8 mouse cellular contexts compared by ENCODE assay signal in genomic region chr8:123478456-123479218, GRCm38 (mm10). TPM values are rescaled to one million over a fixed set of nuclear protein-coding genes. Genes with fewer than 3 reads are reported as not detected.
DNase-seq lines count a peak whose midpoint lies in the region; ATAC-seq lines count a peak whose summit lies in the region.

No protein-coding gene starts in this region.

- peak overlapping the region; percentile 80 for H3K4me2 ChIP-seq in hindbrain, embryonic 12.5 days (replicated peaks)

- no peaks in the 10 kb centered on the region for H3K27me3 ChIP-seq in hindbrain, embryonic 12.5 days
- no peaks in the 10 kb centered on the region for H3K27me3 ChIP-seq in splenic B cell, adult 2 months (ENCODE audit: control insufficient read depth, insufficient read depth, low read length, poor library complexity, severe bottlenecking)

- DNase-seq in cerebellum, adult 9-10 months, result peak; percentile 52
- DNase-seq in cerebellum, adult 11 months, result no peak
- peak; percentile 59 for DNase-seq in A20 (ENCODE audit: low read depth, low spot score)
- peak; percentile 26 for DNase-seq in c-Kit-positive CD71-negative TER-119-negative erythroid progenitor cells, embryonic 14.5 days (ENCODE audit: low read depth)
- peak; percentile 4 for DNase-seq in lung, postnatal 14 days
- DNase-seq in splenic B cell, adult 2 months (ENCODE audit: low read depth, low spot score), result peak; percentile 49
- no peak for DNase-seq in ovary, postnatal 14 days (ENCODE audit: low spot score)

- no peaks in the 10 kb centered on the region for H3K9me3 ChIP-seq in hindbrain, embryonic 12.5 days (replicated peaks)

- H3K4me1 ChIP-seq in hindbrain, embryonic 12.5 days, result peaks cover 17% of the 10 kb centered on the region

- peaks cover 22% of the 10 kb centered on the region for H3K36me3 ChIP-seq in hindbrain, embryonic 12.5 days
- H3K36me3 ChIP-seq in splenic B cell, adult 2 months (ENCODE audit: control insufficient read depth, insufficient read depth, low read length, poor library complexity, severe bottlenecking), result peaks cover 3% of the 10 kb centered on the region; the same call in 1 of the 2 replicates

- 40% methylated on average over 16 of the region's 16 CpGs for WGBS in hindbrain, embryonic 12.5 days

- H3K4me3 ChIP-seq in hindbrain, embryonic 12.5 days, result peak overlapping the region; percentile 87

- H3K9ac ChIP-seq in hindbrain, embryonic 12.5 days, result peak overlapping the region; percentile 83

- H3K27ac ChIP-seq in hindbrain, embryonic 12.5 days, result peak overlapping the region; percentile 95

- 0 out of 2 replicates have a peak, but pooled peaks have one; percentile 7 for ATAC-seq in hindbrain, embryonic 12.5 days (ENCODE audit: low FRiP score)

RNA-seq across cellular contexts. Expression of gene Afg3l1, which starts 0.9 kb away (rescaled TPM):
- 64.7 and 66.5 TPM in 2 replicates for polyA plus RNA-seq in hindbrain, embryonic 12.5 days (2016; fragmentation: Nextera tagmentation; extraction: Ambion mirVana)

RNA-seq across cellular contexts. Expression of gene Dbndd1, which starts 36.6 kb away (rescaled TPM):
- polyA plus RNA-seq in hindbrain, embryonic 12.5 days (2016; fragmentation: Nextera tagmentation; extraction: Ambion mirVana), result 48.0 and 48.8 TPM in 2 replicates

RNA-seq across cellular contexts. Expression of gene Gas8, which starts 40.0 kb away (rescaled TPM):
- 41.7 and 44.6 TPM in 2 replicates for polyA plus RNA-seq in hindbrain, embryonic 12.5 days (2016; fragmentation: Nextera tagmentation; extraction: Ambion mirVana)

RNA-seq across cellular contexts. Expression of gene Def8, which starts 55.3 kb away (rescaled TPM):
- 40.1 and 42.5 TPM in 2 replicates for polyA plus RNA-seq in hindbrain, embryonic 12.5 days (2016; fragmentation: Nextera tagmentation; extraction: Ambion mirVana)

Comparison
In these comparisons a context has a peak if more than half of its experiments do, and no peak if none do; other contexts are left out.
1. DNase-seq: peak in cerebellum, adult 9-10 months (single experiment), A20 (single experiment), c-Kit-positive CD71-negative TER-119-negative erythroid progenitor cells, embryonic 14.5 days (single experiment), lung, postnatal 14 days (single experiment) and splenic B cell, adult 2 months (single experiment); none in cerebellum, adult 11 months (single experiment) and ovary, postnatal 14 days (single experiment).